Mouse (Mus musculus): ENCODE measurements around the gene Gm43191.
"Not testable (repeated sequence)": the region's sequence is repeated elsewhere in the genome, so short reads cannot be mapped to it uniquely, and the experiment has no call there.

The Gm43191 gene

DNA sequence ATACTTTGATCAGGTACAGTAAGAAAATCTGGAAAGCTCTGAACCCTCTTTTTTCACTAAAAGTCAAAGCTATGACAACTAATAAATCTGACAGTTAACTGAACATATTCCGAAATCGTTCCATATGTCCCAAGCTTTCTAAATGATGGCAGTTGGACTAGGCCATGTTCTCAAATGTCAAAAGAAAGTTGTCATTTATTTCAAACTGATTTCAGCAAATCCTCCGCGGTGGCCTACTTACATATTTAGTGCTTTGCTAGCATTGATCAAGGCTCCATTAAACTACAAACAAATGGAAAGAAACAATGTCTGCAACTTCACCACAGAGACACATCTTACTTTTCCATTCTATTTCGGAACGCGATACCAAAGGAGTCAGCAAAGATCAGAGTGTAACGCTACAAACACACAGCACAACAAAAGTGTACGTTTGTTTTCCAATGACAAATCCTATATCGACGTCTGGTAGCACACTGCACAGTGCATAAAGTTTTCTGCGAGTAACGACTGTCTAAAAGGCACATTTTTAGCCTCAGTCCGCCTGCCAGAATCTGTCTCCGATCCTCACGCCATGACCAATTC, 19.7 kb downstream of the Gm43191 start:
- DNase-seq (ENCODE audit: low read depth): peak; percentile 3

DNA sequence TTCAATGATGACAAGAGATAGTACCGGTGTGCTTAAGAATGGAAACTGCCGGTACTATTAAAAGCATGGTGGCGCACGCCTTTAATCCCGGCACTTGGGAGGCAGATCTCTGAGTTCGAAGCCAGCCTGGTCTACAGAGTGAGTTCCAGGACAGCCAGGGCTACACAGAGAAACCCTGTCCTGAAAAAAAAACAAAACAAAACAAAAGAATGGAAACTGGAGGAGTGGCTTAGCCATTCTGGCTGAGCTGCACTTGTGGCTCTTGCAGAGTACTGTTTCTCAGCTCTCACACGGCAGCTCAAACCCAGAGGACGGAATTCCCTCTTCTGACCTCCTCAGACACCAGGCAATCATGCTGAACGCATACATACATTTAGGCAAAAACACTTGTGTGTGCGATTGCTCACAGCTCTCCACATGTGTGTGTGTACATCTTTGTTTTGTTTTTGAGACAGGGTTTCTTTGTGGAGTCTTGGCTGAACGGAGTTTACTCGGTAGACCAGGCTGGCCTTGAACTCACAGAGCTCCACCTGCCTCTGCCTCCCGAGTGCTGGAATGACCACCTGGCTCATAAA, 21.1 kb downstream of the Gm43191 start:
- DNase-seq (ENCODE audit: low read depth): no peak

DNA sequence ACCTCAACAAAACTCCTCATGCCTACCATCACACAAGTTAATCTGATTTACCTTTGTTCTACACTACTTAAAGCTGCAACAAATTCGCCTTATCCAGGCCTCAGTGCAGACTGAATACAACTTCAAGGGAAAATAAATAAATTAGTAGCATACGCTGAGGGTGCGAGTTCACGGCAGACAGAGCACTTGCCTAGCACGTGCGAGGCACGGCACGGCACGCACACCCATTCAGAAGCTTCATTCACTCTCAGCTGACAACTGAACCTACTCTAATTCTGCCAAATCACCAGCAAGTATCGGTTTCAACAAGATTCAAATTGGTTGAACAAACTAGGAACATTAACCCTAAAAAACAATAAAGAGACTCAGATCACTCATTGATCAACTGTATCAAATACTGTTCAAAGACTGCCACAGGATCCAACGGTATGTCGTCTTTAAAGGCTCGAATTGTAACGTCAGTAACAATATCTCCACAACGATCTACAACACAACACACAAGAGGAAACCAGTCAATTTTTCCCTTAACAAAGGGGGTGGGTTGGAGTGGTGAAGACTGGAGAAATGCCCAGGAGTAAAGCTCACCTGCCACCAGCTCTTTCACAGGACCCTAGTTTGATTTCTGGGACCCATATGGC, 22.0 kb downstream of the Gm43191 start:
- no peak for DNase-seq (ENCODE audit: low read depth)

DNA sequence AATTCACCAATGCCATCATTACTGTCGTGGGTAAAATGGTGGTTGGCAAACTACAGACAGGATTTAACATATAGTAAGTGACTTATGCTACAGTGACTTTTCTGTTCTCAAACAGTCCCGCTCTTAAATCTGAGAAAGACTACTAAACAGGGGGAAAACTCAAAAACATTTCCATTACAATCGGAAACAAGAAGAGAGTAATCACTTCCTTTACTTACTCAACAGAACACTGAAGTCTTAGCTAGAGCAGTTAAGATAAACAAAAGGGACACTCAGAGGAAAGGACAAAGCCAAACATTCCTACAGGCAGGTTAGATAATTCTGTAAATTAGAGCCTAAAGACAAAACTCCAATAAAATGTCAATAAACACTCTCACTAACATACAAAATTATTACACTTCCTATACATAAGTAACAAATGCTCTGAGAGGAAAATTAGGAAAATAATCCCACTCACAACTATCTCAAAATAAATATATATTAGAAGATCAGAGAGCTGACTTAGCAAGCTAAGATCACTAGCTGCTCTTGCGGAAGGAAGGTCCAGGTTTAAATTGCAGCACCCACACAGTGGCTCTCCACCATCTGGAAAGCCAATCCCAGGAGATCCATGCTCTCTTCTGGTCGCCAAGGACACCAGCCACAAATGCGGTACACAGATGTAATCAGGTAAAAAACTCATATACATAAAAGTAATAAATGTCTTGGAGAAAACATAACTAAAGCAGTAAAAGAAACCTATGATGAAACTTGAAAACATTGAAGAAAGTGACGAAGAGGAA, 24.7 kb downstream of the Gm43191 start:
- DNase-seq (ENCODE audit: low read depth): no peak

DNA sequence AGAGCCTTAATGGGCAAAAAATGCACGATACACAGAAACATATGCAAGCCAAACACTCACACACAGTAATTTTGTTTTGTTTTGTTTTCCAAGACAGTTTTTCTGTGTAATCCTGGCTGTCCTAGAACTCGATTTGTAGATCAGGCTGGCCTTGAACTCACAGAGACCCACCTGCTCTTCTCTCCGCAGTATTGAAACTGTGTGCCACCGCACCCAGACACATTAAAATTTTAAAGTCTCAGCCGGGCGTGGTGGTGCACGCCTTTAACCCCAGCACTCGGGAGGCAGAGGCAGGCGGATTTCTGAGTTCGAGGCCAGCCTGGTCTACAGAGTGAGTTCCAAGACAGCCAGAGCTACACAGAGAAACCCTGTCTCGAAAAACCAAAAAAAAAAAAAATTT, 27.0 kb downstream of the Gm43191 start:
- DNase-seq (ENCODE audit: low read depth): not testable (repeated sequence)

DNA sequence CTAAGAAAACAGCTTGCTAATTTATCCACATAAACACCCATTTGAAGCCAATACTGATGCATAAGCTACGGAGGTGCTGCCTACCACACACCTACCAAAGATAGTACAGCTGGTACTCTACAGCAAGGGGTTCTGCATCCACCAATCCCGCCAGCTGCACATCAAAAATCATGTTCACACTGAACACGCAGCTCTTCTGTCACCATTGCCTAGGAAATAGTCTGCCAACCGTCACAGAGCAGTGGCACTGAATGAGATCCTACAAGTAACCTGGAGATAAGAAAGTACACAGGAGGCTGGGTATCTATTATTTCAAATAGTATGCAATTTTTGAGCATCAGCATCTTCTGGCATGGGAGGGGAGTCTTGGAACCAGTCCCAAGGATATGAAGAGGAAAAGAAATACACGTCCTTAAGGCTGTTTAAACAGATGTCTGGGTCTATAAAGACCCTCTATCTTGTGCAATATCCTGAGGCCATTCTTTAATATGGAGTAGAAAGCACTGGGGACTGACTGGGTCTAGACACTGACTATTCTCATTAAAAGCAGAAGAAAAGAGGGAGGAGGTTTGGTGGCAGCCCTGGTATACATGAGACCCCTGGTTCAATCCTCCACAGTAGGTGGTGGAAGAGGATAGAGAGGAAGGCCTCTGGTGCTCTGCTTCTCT, 27.6 kb downstream of the Gm43191 start:
- DNase-seq (ENCODE audit: low read depth): no peak

DNA sequence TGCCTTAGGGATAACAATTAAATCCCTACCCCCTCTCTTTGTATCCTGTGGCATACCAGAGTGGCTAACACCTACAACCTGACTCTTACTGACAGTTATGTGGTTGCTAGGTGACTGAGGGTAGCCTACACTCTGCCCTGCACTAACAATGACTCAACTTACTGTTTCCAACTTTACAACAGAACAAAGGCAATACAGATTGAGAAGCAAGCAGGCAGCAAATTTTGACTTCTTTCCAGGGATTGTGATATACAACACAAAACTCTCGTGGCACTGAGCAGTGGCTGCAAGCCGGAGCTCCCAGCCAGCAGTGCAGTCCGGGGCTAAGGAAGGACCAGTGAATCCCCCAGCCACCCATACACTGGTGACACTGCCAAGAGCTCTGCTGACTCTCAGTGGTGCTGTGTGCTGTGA, 29.0 kb downstream of the Gm43191 start:
- DNase-seq (ENCODE audit: low read depth): peak; percentile 21

DNA sequence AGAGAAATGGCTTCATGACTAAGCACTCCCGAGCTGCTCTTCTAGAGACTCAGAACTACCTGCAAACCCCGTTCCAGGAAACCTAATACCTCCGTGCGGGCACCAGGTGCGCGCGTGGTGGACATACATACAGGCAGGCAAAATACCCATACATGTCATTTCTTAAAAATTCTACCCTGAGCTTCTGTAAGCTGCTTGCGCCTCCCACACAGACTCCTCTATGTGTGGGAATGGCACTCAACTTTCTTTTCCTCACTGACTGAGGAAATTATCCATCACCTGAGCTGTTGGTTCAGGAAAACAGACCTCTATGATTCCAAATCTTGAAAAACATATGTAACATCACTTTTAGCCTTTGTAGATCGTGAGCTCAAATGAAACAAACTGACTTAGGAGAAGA, 30.4 kb downstream of the Gm43191 start:
- DNase-seq (ENCODE audit: low read depth): no peak

DNA sequence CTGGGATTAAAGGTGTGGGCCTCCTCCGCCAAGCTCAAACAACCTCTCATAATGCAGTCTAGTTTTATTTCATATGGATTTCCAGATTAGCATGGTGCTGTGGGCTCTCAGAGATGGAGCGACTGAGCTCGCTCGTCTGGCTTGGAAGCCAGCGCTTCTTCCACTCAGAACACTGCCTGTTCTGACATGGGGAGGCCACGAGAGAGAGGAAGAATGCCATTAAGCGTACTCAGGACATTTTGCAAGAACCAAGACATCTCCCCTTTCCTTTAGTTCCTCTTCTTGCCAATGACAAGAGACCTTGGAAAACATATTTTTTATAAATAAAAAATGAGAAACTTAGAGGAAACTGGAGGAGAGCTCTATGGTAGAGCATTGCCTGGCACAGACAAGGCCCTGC, 32.3 kb downstream of the Gm43191 start:
- no peak for DNase-seq (ENCODE audit: low read depth)

DNA sequence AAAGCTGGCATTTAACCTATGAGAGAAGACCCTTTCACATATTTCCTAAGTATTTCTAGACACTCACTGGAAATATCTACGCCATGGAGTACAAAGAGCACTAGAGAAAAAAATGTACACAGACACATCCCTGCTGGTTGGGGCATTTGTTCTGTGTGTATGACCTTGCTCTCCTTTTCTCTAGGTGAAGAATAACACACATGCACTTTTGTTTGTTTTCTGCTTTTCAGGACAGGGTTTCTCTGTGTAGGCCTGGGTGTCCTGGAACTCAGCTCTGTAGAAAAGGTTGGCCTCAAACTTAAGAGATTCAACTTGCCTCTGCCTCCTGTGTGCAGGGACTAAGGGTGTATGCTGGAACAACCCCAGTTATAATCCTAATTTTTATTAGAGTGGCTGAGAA, 34.7 kb downstream of the Gm43191 start:
- no peak for DNase-seq (ENCODE audit: low read depth)

DNA sequence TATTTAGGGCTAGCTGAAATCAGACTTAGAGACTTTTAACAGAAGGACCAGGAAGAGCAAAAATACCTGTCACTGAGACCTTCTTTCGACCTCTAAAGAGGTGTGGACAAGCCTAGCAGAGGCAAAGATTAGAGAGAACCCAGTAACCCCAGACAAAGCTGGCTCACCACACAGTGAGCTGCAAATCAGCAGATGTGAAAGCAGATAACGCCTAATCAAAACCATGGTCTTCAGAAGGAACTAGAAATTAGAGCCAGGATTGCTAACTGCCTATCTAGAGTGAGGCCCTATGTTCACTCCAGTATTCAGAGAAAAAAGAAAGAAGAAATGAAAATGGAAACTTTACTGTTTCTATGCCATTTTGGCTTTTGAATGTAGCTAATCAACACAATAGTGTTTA, 38.7 kb downstream of the Gm43191 start:
- no peak for DNase-seq (ENCODE audit: low read depth)

DNA sequence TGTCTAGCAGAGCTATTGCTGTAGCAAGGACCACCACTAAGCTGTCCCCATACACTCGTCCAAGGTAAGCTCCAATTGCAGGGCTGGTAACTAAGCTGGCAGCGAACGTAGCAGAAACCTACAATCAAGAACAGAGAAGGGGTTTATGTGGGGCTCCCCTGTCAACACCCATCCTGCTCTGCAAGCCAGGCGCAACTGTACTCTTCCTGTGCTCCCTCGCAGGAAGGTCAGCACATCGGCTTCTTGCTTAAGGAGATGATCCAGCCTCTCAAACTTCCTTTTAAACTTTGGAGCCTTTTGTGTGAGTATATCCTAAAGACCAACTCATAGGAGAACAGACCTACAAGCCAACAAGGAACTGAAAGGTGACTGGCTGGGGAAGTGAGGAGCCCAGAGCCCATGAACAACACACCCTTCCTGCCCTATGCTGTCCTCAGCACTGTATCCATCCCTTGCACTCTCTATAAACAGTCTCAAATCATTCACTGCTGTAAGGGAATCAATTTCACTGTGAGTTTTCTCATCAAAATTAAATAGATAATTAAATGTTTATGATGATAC, 39.2 kb downstream of the Gm43191 start:
- DNase-seq (ENCODE audit: low read depth): no peak

DNA sequence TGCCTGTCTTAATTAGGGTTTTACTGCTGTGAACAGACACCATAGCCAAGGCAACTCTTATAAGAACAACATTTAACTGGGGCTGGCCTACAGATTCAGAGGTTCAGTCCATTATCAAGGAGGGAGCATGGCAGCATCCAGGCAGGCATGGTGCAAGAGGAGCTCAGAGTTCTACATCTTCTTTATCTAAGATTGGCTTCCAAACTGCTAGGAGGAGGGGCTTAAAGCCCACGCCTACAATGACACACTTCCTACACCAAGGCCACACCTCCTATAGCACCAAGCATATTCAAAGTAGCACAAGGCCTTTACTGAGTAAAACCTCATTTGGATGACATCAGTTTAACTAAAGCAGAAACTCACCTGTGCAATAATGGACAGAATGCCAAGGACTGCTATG, 41.0 kb downstream of the Gm43191 start:
- DNase-seq (ENCODE audit: low read depth): no peak

DNA sequence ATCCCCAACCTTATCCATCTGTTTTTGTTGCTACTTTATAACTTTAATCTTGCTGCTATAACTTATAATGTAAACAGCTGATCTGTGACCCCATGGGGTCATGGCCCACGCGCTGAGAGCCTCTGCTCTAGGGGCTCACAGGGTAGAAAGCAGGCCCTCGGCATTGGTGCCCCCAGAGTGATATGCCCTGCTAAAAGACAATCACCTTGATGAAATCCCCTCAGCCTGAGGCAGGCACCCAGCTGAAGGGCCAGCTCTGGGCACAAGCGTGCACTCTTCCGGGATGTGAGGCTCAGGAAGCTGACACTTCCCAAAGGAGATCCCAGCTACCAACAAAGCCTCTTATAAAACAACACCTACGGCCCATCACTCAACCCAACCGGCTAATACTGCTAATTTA, 42.5 kb downstream of the Gm43191 start:
- no peak for DNase-seq (ENCODE audit: low read depth)

DNA sequence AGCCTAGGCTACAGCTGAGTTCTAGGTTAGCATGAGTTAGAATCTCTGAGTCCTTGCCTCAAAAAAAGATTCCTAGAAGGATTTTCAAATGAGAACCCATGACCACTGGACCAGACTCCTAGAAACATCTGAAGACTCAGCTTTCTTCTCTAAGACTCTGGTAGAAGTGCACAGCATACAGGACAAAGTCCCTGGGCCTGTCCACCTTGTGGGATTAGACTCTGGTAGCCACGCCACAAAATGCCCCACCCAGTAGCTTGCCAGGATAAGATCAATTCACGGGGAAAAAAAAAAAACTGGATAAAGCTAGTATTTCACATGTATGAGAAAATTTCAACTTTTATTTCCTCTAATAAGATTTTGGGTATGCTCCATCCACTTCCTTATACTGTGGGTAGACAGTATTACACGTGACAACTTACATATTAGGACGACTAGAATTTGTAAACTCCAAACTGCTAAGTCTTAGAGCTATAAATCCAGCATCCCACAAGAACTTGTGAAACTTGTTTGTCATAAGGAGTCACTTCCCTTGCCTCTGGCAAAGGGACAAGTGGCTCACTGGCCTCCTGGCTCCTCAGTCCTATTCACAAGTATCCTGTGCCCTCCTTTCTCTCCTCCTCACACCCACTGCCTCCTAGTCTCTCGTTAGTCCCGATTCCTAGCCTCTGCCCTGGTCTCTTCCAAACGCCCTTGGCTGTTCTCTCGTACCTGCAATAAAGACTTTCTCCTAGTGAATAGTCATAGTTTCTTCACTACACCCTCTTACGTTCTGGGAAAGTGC, 43.2 kb downstream of the Gm43191 start:
- DNase-seq (ENCODE audit: low read depth): no peak

DNA sequence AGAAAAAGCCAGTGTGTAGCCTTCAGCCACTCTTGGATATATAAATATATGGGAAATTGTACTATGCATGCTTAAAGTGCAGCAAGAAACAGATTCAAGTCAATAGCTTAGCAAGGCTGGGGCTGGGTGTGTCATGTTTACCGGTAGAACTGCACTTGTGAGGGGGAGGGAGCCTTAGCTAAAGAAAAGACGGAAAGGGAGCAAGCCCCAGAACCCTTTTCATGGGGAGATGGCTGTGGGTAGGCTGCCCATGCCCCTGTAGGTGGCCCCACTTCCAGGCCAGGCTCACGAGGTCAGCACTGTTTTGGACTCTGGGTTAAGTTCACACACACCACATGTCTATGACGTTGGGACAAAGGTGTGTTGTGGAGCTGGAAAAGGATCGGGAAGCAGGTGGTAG, 45.3 kb downstream of the Gm43191 start:
- no peak for DNase-seq (ENCODE audit: low read depth)

DNA sequence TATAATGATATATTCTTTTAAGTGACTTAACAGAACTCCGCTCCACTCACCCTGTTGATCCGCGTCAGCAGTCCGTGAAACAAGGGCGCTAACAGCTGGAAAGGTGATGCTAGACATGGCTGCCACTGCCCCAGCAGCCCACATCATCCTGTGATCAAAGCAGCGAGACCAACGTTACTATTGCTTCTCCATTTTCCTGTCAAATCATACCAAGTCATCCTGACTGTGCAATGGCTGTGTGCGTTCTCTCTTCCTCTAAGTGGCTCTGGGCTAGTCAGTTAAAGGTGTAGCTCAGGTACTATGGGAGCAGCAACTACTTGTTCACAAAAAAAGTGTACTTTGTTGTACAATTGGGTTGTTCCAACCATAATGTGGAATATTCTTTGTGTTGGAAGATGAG, 46.2 kb downstream of the Gm43191 start:
- no peak for DNase-seq (ENCODE audit: low read depth)

DNA sequence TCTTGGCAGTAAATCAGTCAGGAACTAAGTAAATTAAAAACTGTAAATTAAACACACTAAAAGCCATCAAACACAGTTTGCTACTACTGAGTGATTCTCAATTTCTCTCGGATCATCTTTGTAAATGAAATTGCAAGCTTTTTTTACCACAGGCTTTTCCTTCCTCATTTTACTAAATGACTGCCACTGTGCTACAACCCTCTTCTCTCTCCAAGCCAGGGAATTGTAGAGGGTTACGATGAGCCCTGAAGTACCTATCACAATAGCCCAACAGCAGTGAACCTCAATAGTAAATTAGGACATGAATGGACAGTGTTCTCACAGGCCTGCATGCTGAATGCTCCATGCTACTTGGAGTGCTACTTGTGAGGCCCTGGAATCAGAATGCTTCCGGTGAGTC, 47.0 kb downstream of the Gm43191 start:
- no peak for DNase-seq (ENCODE audit: low read depth)

DNA sequence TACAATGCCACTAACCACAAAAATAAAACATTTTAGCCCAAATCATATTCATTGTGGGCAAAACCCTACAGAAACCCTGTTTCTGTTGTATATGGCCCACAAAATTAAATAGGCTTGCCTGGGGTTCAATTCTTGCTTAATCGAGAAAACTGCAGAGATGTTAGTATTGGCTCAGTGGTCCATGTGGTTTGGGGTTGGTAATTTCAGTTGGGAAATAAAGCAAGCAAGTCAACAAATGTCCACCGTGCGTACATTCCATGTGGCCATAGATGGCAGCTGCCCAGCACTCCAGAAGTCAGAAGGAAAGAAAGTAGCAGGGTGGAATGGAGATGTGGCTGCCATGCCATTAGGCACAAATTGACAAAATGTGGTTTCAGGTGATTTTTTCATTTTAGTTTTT, 48.1 kb downstream of the Gm43191 start:
- peak; percentile 54 for DNase-seq (ENCODE audit: low read depth)

DNA sequence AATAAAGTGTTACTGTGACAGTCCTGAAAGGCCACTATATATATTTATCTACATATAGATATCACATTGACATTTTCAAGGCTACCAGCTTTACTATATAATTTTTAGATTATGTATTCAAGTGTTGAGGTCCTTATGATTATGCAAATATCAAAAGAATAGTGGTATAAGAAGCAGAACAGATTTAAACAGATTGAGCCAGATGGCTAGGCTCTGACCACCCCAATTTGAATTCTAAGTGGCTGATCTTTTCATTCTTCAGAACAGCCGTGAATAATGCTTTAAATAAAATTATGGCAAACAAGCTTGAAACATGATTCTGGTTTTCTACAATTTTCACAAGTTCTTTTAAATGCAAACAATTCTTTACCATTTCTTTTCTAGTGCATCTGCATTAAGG, 49.6 kb downstream of the Gm43191 start:
- no peak for DNase-seq (ENCODE audit: low read depth)

DNA sequence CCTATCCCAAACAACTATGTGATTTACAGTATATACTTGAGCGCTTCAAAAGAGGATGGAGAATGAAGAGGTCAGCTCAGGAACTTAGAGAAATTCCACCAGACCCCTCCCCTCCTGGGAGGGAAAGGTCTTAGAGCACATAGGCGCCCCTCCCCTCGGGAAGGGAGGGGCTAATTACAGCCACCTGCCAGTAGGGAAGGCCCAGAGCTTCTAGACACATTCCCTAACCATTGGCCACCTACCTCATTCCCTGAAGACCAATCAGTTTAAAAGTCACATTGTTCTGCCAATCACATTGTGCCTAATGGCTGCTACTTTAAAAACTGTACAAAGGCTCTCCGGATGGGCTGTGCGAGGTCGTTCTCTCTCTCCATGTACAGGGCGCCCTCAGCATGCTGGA, 58.4 kb downstream of the Gm43191 start:
- no peak for DNase-seq (ENCODE audit: low read depth)

Measured in fibroblast of lung, adult 2 months (primary cell).